Mouse (Mus musculus): ENCODE data around the gene 4933424G06Rik.

GRCm38 (mm10) chr1:36785238-36785641 lies 75.3 kb downstream of the 4933424G06Rik start:
- TF ChIP-seq CTCF (IDR thresholded peaks at IDR 0.05; ENCODE audit: borderline replicate concordance, insufficient read depth, low read depth, low read length) (peak; percentile 24; the same call in 1 of the 2 replicates), POLR2A (IDR thresholded peaks at IDR 0.05; ENCODE audit: borderline replicate concordance, insufficient read depth, low read length) (no peak)
